Mouse (Mus musculus) heart, postnatal 14 days (tissue): ENCODE data around the gene Igf2r. TPM values are rescaled to one million over a fixed set of nuclear protein-coding genes. Genes with fewer than 3 reads are reported as not detected.
"Not testable (repeated sequence)": the region's sequence is repeated elsewhere in the genome, so short reads cannot be mapped to it uniquely, and the experiment has no call there.

Experiments
- DNase-seq, 2 experiments: peaks; one replicate each; pipeline ENCODE4 v3.0.0; 2021 to 2022
- intact Hi-C: fragments of 180-260 bp; cut with DNase I; formaldehyde crosslinking; loops from one replicate; pipeline ENCODE4 v1.15.1; 2025
- total RNA-seq, 2 experiments: library from RNA; stranded (reverse); gene quantifications; 2 replicates each; pipeline ENCODE4 v1.2.3; 2021

The Igf2r gene
- total RNA-seq, 2 experiments from 2014 or later: 131 to 132 TPM

GRCm38 (mm10) chr17:12688427-12689110 lies 80.9 kb downstream of the Igf2r start:
- intact Hi-C loops: no loop called here
- peak; percentile 66 to 70 for DNase-seq

- intact Hi-C loops: no loop called here
These were observed 84.4 kb downstream of the Igf2r start for GRCm38 (mm10) chr17:12684928-12685624.

GRCm38 (mm10) chr17:12684412-12684811 lies 85.1 kb downstream of the Igf2r start:
- intact Hi-C loops: no loop called here
- DNase-seq: peak; percentile 31 to 52

More at GRCm38 (mm10) chr17:12684928-12685624, 84.4 kb downstream of the Igf2r start:
- DNase-seq: no peak

- no peak for DNase-seq
- intact Hi-C loops: no loop called here
These were observed 85.9 kb downstream of the Igf2r start for GRCm38 (mm10) chr17:12683582-12683981.

- no peak for DNase-seq
- intact Hi-C loops: no loop called here
These were observed 91.2 kb downstream of the Igf2r start for GRCm38 (mm10) chr17:12678261-12678660.

- no peak for DNase-seq
- intact Hi-C loops: no loop called here
These were observed 92.3 kb downstream of the Igf2r start for GRCm38 (mm10) chr17:12677139-12677538.

- intact Hi-C loops: no loop called here
- DNase-seq: no peak
These were observed 93.8 kb downstream of the Igf2r start, which contains the start of gene Slc22a1 for GRCm38 (mm10) chr17:12675646-12676045. TSS of gene Slc22a1 (minus strand) at chr17:12675829.

- intact Hi-C loops, DNase-seq: not testable (repeated sequence)
These were observed 94.5 kb downstream of the Igf2r start for GRCm38 (mm10) chr17:12674980-12675379.

- intact Hi-C loops: no loop called here
- no peak for DNase-seq
These were observed 95.6 kb downstream of the Igf2r start for GRCm38 (mm10) chr17:12673871-12674270.

- no peak for DNase-seq
- intact Hi-C loops: no loop called here
These were observed 97.1 kb downstream of the Igf2r start for GRCm38 (mm10) chr17:12672285-12672790.

- intact Hi-C loops: no loop called here
- no peak for DNase-seq
These were observed 98.3 kb downstream of the Igf2r start for GRCm38 (mm10) chr17:12671029-12671605.

GRCm38 (mm10) chr17:12669363-12669679 lies 100.1 kb downstream of the Igf2r start:
- intact Hi-C loops: no loop called here
- DNase-seq: peak in 1 of 2 experiments; percentile 26

GRCm38 (mm10) chr17:12668478-12669362 lies 100.7 kb downstream of the Igf2r start:
- intact Hi-C loops: no loop called here
- no peak for DNase-seq

- intact Hi-C loops: loop anchor here (5.0 kb wide), 1 partner anchor 148 kb away; no protein-coding TSS in a partner anchor
- DNase-seq: peak in 1 of 2 experiments; percentile 17
These were observed 105.3 kb downstream of the Igf2r start for GRCm38 (mm10) chr17:12664156-12664555.

- intact Hi-C loops: loop anchor here (1.0 to 5.0 kb wide), 3 partner anchors 126 to 244 kb away; no protein-coding TSS in a partner anchor
- DNase-seq: peak in 1 of 2 experiments; percentile 51
These were observed 108.7 kb downstream of the Igf2r start for GRCm38 (mm10) chr17:12660572-12661260.

- no peak for DNase-seq
- intact Hi-C loops: no loop called here
These were observed 110.2 kb downstream of the Igf2r start for GRCm38 (mm10) chr17:12659233-12659632.

GRCm38 (mm10) chr17:12658784-12659183 lies 110.7 kb downstream of the Igf2r start:
- intact Hi-C loops: no loop called here
- DNase-seq: no peak

- intact Hi-C loops: no loop called here
- DNase-seq: no peak
These were observed 113.6 kb downstream of the Igf2r start for GRCm38 (mm10) chr17:12655826-12656225.

- intact Hi-C loops: no loop called here
- DNase-seq: no peak
These were observed 115.4 kb downstream of the Igf2r start for GRCm38 (mm10) chr17:12654061-12654460.

GRCm38 (mm10) chr17:12652604-12653003 lies 116.9 kb downstream of the Igf2r start:
- intact Hi-C loops: no loop called here
- no peak for DNase-seq
